Mouse (Mus musculus) C2C12 (cell line): ENCODE measurements around the gene Slc6a12. TPM values are rescaled to one million over a fixed set of nuclear protein-coding genes. Genes with fewer than 3 reads are reported as not detected.

Source experiments
- H3K27me3 ChIP-seq: one replicate; pipeline ENCODE4 v1.6.1; 2011; ENCODE audit not compliant: control insufficient read depth, insufficient read depth, insufficient read length
- H3K36me3 ChIP-seq: one replicate; pipeline ENCODE4 v1.6.1; 2011; ENCODE audit not compliant: control insufficient read depth, insufficient read depth
- H3K4me3 ChIP-seq: one replicate; pipeline ENCODE4 v1.5.1; 2011; ENCODE audit warnings: mild to moderate bottlenecking, control low read depth; ENCODE audit not compliant: poor library complexity, insufficient read depth, severe bottlenecking
- H3K79me2 ChIP-seq: one replicate; pipeline ENCODE4 v1.6.1; 2011; ENCODE audit not compliant: control insufficient read depth, insufficient read depth
- H3K79me3 ChIP-seq: one replicate; pipeline ENCODE4 v1.6.1; 2011; ENCODE audit warnings: low read depth, control low read depth
- H3ac ChIP-seq: one replicate; pipeline ENCODE3; 2011; ENCODE audit warnings: low read depth; ENCODE audit not compliant: control insufficient read depth, insufficient read length
- CEBPB ChIP-seq: IDR thresholded peaks from one replicate; pipeline ENCODE4 v1.6.1; 2011; ENCODE audit warnings: low read depth, mild to moderate bottlenecking, control low read depth, moderate library complexity
- CTCF ChIP-seq: IDR thresholded peaks from one replicate; pipeline ENCODE4 v1.5.1; 2011; ENCODE audit not compliant: control insufficient read depth, insufficient read depth, insufficient read length
- FOSL1 ChIP-seq: IDR thresholded peaks from one replicate; pipeline ENCODE4 v1.8.0; 2011; ENCODE audit warnings: mild to moderate bottlenecking, low read length; ENCODE audit not compliant: poor library complexity, insufficient read depth, severe bottlenecking
- MAX ChIP-seq: IDR thresholded peaks from one replicate; pipeline ENCODE4 v1.6.1; 2011; ENCODE audit warnings: mild to moderate bottlenecking, control low read depth
- MYOD1 ChIP-seq: IDR thresholded peaks from one replicate; pipeline ENCODE4 v1.6.1; 2011; ENCODE audit warnings: low read depth; ENCODE audit not compliant: control insufficient read depth, insufficient read length
- MYOG ChIP-seq: IDR thresholded peaks from one replicate; pipeline ENCODE4 v1.6.1; 2011; ENCODE audit not compliant: control insufficient read depth, insufficient read length; ENCODE audit errors: extremely low read depth
- USF1 ChIP-seq: IDR thresholded peaks from one replicate; pipeline ENCODE4 v1.6.1; 2011; ENCODE audit warnings: low read depth, mild to moderate bottlenecking, control low read depth, moderate library complexity
- polyA plus RNA-seq: library from polyadenylated mRNA; unstranded; fragments of >200 nt; fragmentation: generic; extraction: Trizol; gene quantifications from one replicate; pipeline ENCODE4 v1.2.1, GENCODE M21; 2012; ENCODE audit warnings: missing spikeins

Gene Slc6a12
- polyA plus RNA-seq, 1 experiment: 0.15 TPM

GRCm38 (mm10) chr6:121367099-121367498, 24.2 kb downstream of the Slc6a12 start:
- Histone ChIP-seq H3K36me3 (no peaks in the 10 kb centered on the region), H3ac (no peak overlapping the region), H3K27me3 (no peaks in the 10 kb centered on the region), H3K79me2 (no peaks in the 10 kb centered on the region), H3K4me3 (no peak overlapping the region), H3K79me3 (no peaks in the 10 kb centered on the region)
- no peak for TF ChIP-seq MYOG
- no peak for TF ChIP-seq CEBPB
- TF ChIP-seq MYOD1: no peak
- TF ChIP-seq MAX: no peak
- TF ChIP-seq USF1: no peak
- no peak for TF ChIP-seq CTCF
- no peak for TF ChIP-seq FOSL1

GRCm38 (mm10) chr6:121371197-121371980, 28.5 kb downstream of the Slc6a12 start:
- Histone ChIP-seq H3K36me3 (no peaks in the 10 kb centered on the region), H3K79me3 (no peaks in the 10 kb centered on the region), H3K4me3 (no peak overlapping the region), H3K79me2 (no peaks in the 10 kb centered on the region), H3K27me3 (no peaks in the 10 kb centered on the region), H3ac (no peak overlapping the region)
- TF ChIP-seq CTCF: no peak
- TF ChIP-seq FOSL1: no peak
- TF ChIP-seq USF1: no peak
- no peak for TF ChIP-seq MYOG
- no peak for TF ChIP-seq MAX
- no peak for TF ChIP-seq CEBPB

GRCm38 (mm10) chr6:121376159-121376558, 33.3 kb downstream of the Slc6a12 start:
- Histone ChIP-seq H3ac (no peak overlapping the region), H3K27me3 (no peaks in the 10 kb centered on the region), H3K4me3 (no peak overlapping the region), H3K79me3 (no peaks in the 10 kb centered on the region), H3K36me3 (no peaks in the 10 kb centered on the region), H3K79me2 (no peaks in the 10 kb centered on the region)
- no peak for TF ChIP-seq CEBPB

- no peak overlapping the region for H3ac ChIP-seq
- H3K27me3 ChIP-seq: no peaks in the 10 kb centered on the region
- H3K79me2 ChIP-seq: no peaks in the 10 kb centered on the region
- TF ChIP-seq MYOD1 (no peak), FOSL1 (no peak), USF1 (no peak), CTCF (no peak), MAX (no peak), MYOG (no peak), CEBPB (no peak)
- H3K79me3 ChIP-seq: no peaks in the 10 kb centered on the region
- H3K36me3 ChIP-seq: no peaks in the 10 kb centered on the region
- no peak overlapping the region for H3K4me3 ChIP-seq
Measured at GRCm38 (mm10) chr6:121378256-121378655, 35.4 kb downstream of the Slc6a12 start.

GRCm38 (mm10) chr6:121380576-121380975, 37.7 kb downstream of the Slc6a12 start:
- no peaks in the 10 kb centered on the region for H3K27me3 ChIP-seq
- H3K36me3 ChIP-seq: no peaks in the 10 kb centered on the region
- H3ac ChIP-seq: no peak overlapping the region
- H3K4me3 ChIP-seq: no peak overlapping the region
- no peaks in the 10 kb centered on the region for H3K79me2 ChIP-seq
- TF ChIP-seq MAX: no peak
- no peak for TF ChIP-seq USF1
- TF ChIP-seq MYOD1: no peak
- no peak for TF ChIP-seq CEBPB
- TF ChIP-seq MYOG: no peak
- TF ChIP-seq FOSL1: no peak
- no peak for TF ChIP-seq CTCF
- no peaks in the 10 kb centered on the region for H3K79me3 ChIP-seq

- TF ChIP-seq FOSL1 (no peak), CTCF (no peak), MYOD1 (no peak), USF1 (no peak), MAX (no peak), MYOG (no peak), CEBPB (no peak)
Measured at GRCm38 (mm10) chr6:121382071-121382470, 39.2 kb downstream of the Slc6a12 start.

More at GRCm38 (mm10) chr6:121382071-121382470, 39.2 kb downstream of the Slc6a12 start:
- Histone ChIP-seq H3K79me2 (no peaks in the 10 kb centered on the region), H3ac (no peak overlapping the region), H3K27me3 (no peaks in the 10 kb centered on the region), H3K36me3 (no peaks in the 10 kb centered on the region), H3K79me3 (no peaks in the 10 kb centered on the region), H3K4me3 (no peak overlapping the region)
